Mouse (Mus musculus): ENCODE results near the gene Smgc. TPM values are rescaled to one million over a fixed set of nuclear protein-coding genes. Genes with fewer than 3 reads are reported as not detected.

Gene Smgc
- polyA plus RNA-seq, 2 experiments, result not detected

Other genes with a start within 250 kb of the Smgc start
- gene Lrrk2, start 165.1 kb upstream of the Smgc start, polyA plus RNA-seq (2012; rRNA removed), result 4.5 and 5.7 TPM in 2 replicates
- gene Lrrk2, start 165.1 kb upstream of the Smgc start, polyA plus RNA-seq (2014; fragmentation: Nextera tagmentation; extraction: Ambion mirVana), result 7.6 and 8.5 TPM in 2 replicates
- gene Cntn1, start 212.9 kb downstream of the Smgc start, polyA plus RNA-seq (2012; rRNA removed), result 1.2 and 1.3 TPM in 2 replicates
- 2.2 and 2.5 TPM in 2 replicates for gene Cntn1, start 212.9 kb downstream of the Smgc start, polyA plus RNA-seq (2014; fragmentation: Nextera tagmentation; extraction: Ambion mirVana)